Mouse (Mus musculus) hindbrain, postnatal 0 days (tissue): ENCODE results near the gene Hunk. TPM values are rescaled to one million over a fixed set of nuclear protein-coding genes. Genes with fewer than 3 reads are reported as not detected.

Experiments used
- ATAC-seq: fragments of 200-750 bp; cut with Nextera tagmentation; 2 replicates; pipeline ENCODE4 v1.8.0; 2017; ENCODE audit warnings: mild to moderate bottlenecking, moderate TSS enrichment, moderate library complexity
- DNase-seq: peaks from one replicate; pipeline ENCODE4 v3.0.0-alpha.2; 2015; ENCODE audit warnings: low spot score
- H3K27ac ChIP-seq: fragments of 300-500 bp; sonication (generic); 2 replicates; pipeline ENCODE4 v1.5.1; 2014; ENCODE audit warnings: mild to moderate bottlenecking
- H3K27me3 ChIP-seq: fragments of 300-500 bp; sonication (generic); 2 replicates; pipeline ENCODE4 v1.6.1; 2014; ENCODE audit warnings: low read length, mixed read lengths; ENCODE audit not compliant: insufficient read depth
- H3K36me3 ChIP-seq: fragments of 300-500 bp; sonication (generic); 2 replicates; pipeline ENCODE4 v1.6.1; 2014; ENCODE audit warnings: low read length, mixed read lengths; ENCODE audit not compliant: insufficient read depth
- H3K4me1 ChIP-seq: fragments of 300-500 bp; sonication (generic); 2 replicates; pipeline ENCODE4 v1.6.1; 2014; ENCODE audit warnings: antibody characterized with exemption, low read length, mixed read lengths; ENCODE audit not compliant: insufficient read depth
- H3K4me2 ChIP-seq: fragments of 300-500 bp; sonication (generic); 2 replicates; pipeline ENCODE4 v1.6.1; 2014; ENCODE audit warnings: low read depth, mild to moderate bottlenecking, low read length, moderate library complexity, mixed read lengths
- H3K4me3 ChIP-seq: fragments of 300-500 bp; sonication (generic); 2 replicates; pipeline ENCODE4 v1.5.1; 2014; ENCODE audit warnings: low read length
- H3K9ac ChIP-seq: fragments of 300-500 bp; sonication (generic); replicated peaks from 2 replicates; pipeline ENCODE4 v1.6.1; 2014; ENCODE audit warnings: mild to moderate bottlenecking, low read length, moderate library complexity, mixed read lengths
- H3K9me3 ChIP-seq: fragments of 300-500 bp; sonication (generic); 2 replicates; pipeline ENCODE4 v1.6.1; 2016; ENCODE audit warnings: low read length, mixed read lengths
- CTCF ChIP-seq: IDR thresholded peaks from 2 replicates; pipeline ENCODE4 v1.5.1; 2016; ENCODE audit warnings: antibody characterized with exemption, control low read depth, low read depth
- WGBS: fragments of 180-500 bp; shearing (Covaris S2); extraction: QIAGEN DNeasy Blood & Tissue Kit; methylation state at CpG from one replicate; pipeline ENCODE4 v1.1.7; 2014; 5-methylcytosine and 5-hydroxymethylcytosine counted together
- polyA plus RNA-seq: library from polyadenylated mRNA; unstranded; fragments of >200 nt; fragmentation: Nextera tagmentation; extraction: Ambion mirVana; gene quantifications from 2 replicates; pipeline ENCODE4 v1.2.1, GENCODE M21; 2015
- total RNA-seq: library from RNA; depleted of rRNA; stranded (reverse); fragments of >200 nt; gene quantifications from 2 replicates; pipeline ENCODE4 v1.2.3, GENCODE M21; 2014

Hunk gene
- total and polyA plus RNA-seq, 2 experiments from 2014 or later = 3.6 to 13.3 TPM

DNA sequence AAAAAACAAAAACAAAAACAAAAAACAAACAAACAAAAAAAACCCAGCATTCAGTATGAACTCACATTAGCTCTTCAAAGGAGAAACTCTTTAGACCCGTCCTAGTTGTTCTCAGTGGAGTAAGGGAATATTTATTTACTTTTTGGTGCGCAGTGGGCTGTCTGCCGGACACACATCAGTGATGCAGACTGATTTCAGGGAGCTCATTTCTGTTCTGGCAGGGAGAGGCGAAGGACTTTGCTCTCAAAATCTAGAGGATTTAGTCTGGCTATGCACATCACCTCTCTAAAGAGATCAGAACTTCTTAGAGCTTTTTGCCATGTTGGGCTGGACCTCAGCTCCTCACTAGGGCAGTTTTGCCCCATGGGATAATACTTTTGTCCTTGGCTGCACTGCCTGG lies 2.1 kb downstream of the Hunk start:
- H3K4me2 ChIP-seq = peak overlapping the region; percentile 90
- 52% methylated on average over 4 of the region's 4 CpGs for WGBS
- no peaks in the 10 kb centered on the region for H3K9me3 ChIP-seq
- no peaks in the 10 kb centered on the region for H3K36me3 ChIP-seq
- no peak overlapping the region; the same call in 1 of the 2 replicates for H3K9ac ChIP-seq
- TF ChIP-seq CTCF = no peak
- peak overlapping the region; percentile 88 for H3K4me3 ChIP-seq
- peaks cover 12% of the 10 kb centered on the region for H3K4me1 ChIP-seq
- ATAC-seq (no peak), DNase-seq (no peak)
- H3K27me3 ChIP-seq = no peaks in the 10 kb centered on the region
- no peak overlapping the region for H3K27ac ChIP-seq

DNA sequence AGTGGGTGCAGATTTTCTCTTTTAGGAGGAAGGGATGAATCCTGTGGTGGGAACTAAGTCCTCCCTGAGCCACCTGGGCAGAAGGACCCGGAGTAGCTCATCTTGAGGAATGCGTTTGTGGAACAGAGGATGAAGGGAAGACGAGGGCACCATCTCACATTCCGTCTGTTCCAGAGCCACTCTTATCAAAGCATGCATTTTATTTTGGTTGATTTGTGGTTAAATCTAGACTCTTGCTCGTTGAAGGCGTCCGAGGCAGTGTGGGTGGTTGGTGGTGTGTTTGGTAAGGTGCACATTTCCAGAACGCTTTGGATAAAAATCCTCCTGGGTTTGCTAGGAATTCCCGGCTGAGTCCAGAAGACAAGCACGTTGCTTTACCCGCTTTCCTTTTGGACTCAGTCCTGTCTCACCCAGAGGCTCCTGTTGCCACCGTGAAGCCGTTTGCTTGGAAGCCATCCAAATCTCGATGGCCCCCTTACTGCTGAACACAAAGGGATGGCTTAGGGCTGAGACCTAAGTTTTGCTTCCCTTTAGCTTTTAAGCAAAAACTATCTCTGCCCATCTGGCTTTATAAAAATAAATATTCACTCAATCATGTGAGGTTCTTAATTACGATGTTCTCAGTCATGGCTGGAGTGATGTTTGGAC lies 3.4 kb downstream of the Hunk start:
- no peaks in the 10 kb centered on the region for H3K27me3 ChIP-seq
- no peaks in the 10 kb centered on the region for H3K9me3 ChIP-seq
- no peaks in the 10 kb centered on the region for H3K36me3 ChIP-seq
- peak overlapping the region; percentile 90 for H3K4me2 ChIP-seq
- ATAC-seq (no peak), DNase-seq (peak; percentile 39)
- 36% methylated on average over 15 of the region's 15 CpGs for WGBS
- peaks cover 12% of the 10 kb centered on the region for H3K4me1 ChIP-seq
- 0 out of 2 replicates have a peak overlapping the region, but pooled peaks have one; percentile 15 for H3K9ac ChIP-seq
- 0 out of 2 replicates have a peak overlapping the region, but pooled peaks have one; percentile 88 for H3K4me3 ChIP-seq
- TF ChIP-seq CTCF = no peak
- no peak overlapping the region for H3K27ac ChIP-seq

DNA sequence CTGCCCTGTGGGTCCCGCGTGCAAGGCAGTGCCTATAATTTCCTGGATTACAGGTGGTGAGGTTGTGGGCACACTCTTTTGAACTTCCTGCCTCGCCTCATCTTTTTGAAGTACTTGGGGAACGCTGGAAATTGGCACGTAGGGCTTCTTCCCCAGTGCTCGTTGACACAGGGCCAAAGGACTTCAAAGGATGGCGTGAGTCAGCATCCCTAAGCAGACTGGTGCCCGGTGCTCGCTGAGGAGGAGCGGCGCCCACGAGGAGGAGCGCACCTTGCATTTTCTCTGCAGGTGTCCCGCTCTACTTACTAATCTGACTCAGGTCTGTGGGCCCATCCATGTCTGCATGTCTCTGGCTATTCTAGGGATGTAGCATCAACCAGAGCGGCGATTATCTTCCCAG lies 4.9 kb downstream of the Hunk start:
- H3K4me2 ChIP-seq = no peak overlapping the region
- no peaks in the 10 kb centered on the region for H3K27me3 ChIP-seq
- no peak for TF ChIP-seq CTCF
- 72% methylated on average over 16 of the region's 16 CpGs for WGBS
- H3K36me3 ChIP-seq = no peaks in the 10 kb centered on the region
- peaks cover 12% of the 10 kb centered on the region for H3K4me1 ChIP-seq
- H3K9me3 ChIP-seq = no peaks in the 10 kb centered on the region
- H3K27ac ChIP-seq = no peak overlapping the region
- no peak overlapping the region for H3K4me3 ChIP-seq
- ATAC-seq = no peak
- DNase-seq = no peak
- no peak overlapping the region for H3K9ac ChIP-seq

DNA sequence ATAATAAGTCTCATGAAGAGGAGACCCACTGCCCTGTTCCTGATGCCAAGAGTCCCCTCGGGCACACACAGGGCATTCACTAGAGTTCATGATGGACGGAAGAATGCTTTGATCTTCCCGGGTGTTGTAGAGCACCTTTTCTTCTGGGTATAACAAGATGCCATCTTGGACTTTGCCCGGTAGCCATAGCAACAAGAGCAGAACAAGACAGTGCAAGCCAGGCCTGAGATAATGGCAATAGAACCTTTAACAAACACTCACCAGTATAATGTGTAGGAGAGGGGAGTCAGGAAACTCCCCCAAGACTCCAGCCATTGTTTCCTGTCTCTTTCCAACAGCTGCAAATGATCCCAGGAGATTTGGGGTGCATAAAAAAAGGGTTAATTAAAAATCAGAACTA lies 8.9 kb downstream of the Hunk start:
- H3K4me2 ChIP-seq = no peak overlapping the region
- peak; percentile 42 for DNase-seq
- H3K4me1 ChIP-seq = no peaks in the 10 kb centered on the region
- no peaks in the 10 kb centered on the region for H3K9me3 ChIP-seq
- TF ChIP-seq CTCF = no peak
- no peak overlapping the region for H3K4me3 ChIP-seq
- 0 out of 2 replicates have a peak, but pooled peaks have one; percentile 51 for ATAC-seq
- H3K27ac ChIP-seq = no peak overlapping the region
- WGBS = 40% methylated on average over 4 of the region's 4 CpGs
- H3K36me3 ChIP-seq = no peaks in the 10 kb centered on the region
- no peaks in the 10 kb centered on the region for H3K27me3 ChIP-seq
- no peak overlapping the region for H3K9ac ChIP-seq

DNA sequence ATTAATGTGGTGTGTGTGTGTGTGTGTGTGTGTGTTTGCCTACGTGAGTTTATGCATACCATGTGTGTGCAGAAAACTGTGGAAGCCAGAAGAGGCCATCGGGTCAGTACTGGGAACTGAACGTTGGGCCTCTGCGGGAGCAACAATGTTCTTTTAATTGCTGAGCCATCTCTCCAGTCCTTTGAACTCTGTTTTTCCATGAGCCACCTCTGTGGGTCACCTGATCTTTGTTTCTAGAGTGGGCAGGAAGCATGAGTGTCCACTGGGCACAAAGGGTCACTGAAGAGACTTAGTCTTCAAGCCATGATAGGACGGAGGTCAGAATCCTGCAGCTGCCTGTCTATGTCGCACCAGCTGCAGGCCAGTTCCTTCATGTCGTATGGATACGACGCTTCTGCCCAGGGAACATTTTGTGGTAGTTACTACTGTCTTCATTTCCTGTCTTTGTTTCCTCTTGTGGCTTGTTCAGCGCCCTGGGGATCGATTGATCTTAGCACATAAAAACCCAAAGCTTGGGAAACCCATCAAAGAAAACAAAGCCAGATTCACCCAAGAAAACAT lies 10.3 kb downstream of the Hunk start:
- Histone ChIP-seq H3K27me3 (no peaks in the 10 kb centered on the region), H3K36me3 (no peaks in the 10 kb centered on the region), H3K4me1 (no peaks in the 10 kb centered on the region; the same call in 1 of the 2 replicates), H3K27ac (no peak overlapping the region), H3K4me3 (no peak overlapping the region), H3K9me3 (no peaks in the 10 kb centered on the region), H3K9ac (no peak overlapping the region), H3K4me2 (no peak overlapping the region)
- TF ChIP-seq CTCF = no peak
- 82% methylated on average over 11 of the region's 11 CpGs for WGBS
- DNase-seq = no peak
- no peak for ATAC-seq

- no peak for DNase-seq
- no peak for ATAC-seq
- Histone ChIP-seq H3K9me3 (no peaks in the 10 kb centered on the region), H3K4me3 (no peak overlapping the region), H3K36me3 (no peaks in the 10 kb centered on the region), H3K27ac (no peak overlapping the region), H3K4me1 (no peaks in the 10 kb centered on the region; the same call in 1 of the 2 replicates), H3K9ac (no peak overlapping the region), H3K27me3 (no peaks in the 10 kb centered on the region), H3K4me2 (no peak overlapping the region)
- 76% methylated on average over 2 of the region's 2 CpGs for WGBS
- no peak for TF ChIP-seq CTCF
These were observed 11.1 kb downstream of the Hunk start for GRCm38 (mm10) chr16:90396882-90397281.

- Histone ChIP-seq H3K27me3 (no peaks in the 10 kb centered on the region), H3K4me1 (no peaks in the 10 kb centered on the region; the same call in 1 of the 2 replicates), H3K36me3 (no peaks in the 10 kb centered on the region), H3K9me3 (no peaks in the 10 kb centered on the region), H3K27ac (no peak overlapping the region), H3K9ac (no peak overlapping the region), H3K4me2 (no peak overlapping the region), H3K4me3 (no peak overlapping the region)
- DNase-seq (no peak), ATAC-seq (peak; percentile 27; the same call in 1 of the 2 replicates)
- WGBS = 14% methylated on average over 7 of the region's 9 CpGs
- TF ChIP-seq CTCF = no peak
These were observed 14.5 kb downstream of the Hunk start for GRCm38 (mm10) chr16:90400314-90400713.
